28 mouse cellular contexts compared by ENCODE assay signal in genomic region chr15:20684200-20684599, GRCm38 (mm10). TPM values are rescaled to one million over a fixed set of nuclear protein-coding genes. Genes with fewer than 3 reads are reported as not detected.
DNase-seq lines count a peak whose midpoint lies in the region; ATAC-seq lines count a peak whose summit lies in the region.
"Had no signal": no experiment of that assay in that cellular context is flagged by ENCODE, and none has a peak within 500 bp of the region (broad histone marks: within the 10 kb centered on the region; RNA-seq: fewer than 3 reads in every experiment).

No protein-coding gene starts in this region.

- no peak overlapping the region for H3K9ac ChIP-seq in midbrain, embryonic 11.5 days (ENCODE audit: low read length)
- H3K9ac ChIP-seq in midbrain, embryonic 13.5 days (replicated peaks) = no peak overlapping the region
- H3K9ac ChIP-seq: embryonic facial prominence, embryonic 13.5 days; embryonic facial prominence, embryonic 15.5 days; forebrain, embryonic 12.5 days had no signal

- H3K36me3 ChIP-seq in midbrain, embryonic 11.5 days (ENCODE audit: control insufficient read depth, insufficient read depth, low read length) = no peaks in the 10 kb centered on the region
- no peaks in the 10 kb centered on the region for H3K36me3 ChIP-seq in midbrain, embryonic 13.5 days
- no peaks in the 10 kb centered on the region for H3K36me3 ChIP-seq in embryonic facial prominence, embryonic 10.5 days (replicated peaks)
- H3K36me3 ChIP-seq: embryonic facial prominence, embryonic 13.5 days; embryonic facial prominence, embryonic 15.5 days; forebrain, embryonic 10.5 days; forebrain, embryonic 12.5 days; G1E had no signal

- H3K4me2 ChIP-seq in midbrain, embryonic 11.5 days = no peak overlapping the region
- H3K4me2 ChIP-seq in midbrain, embryonic 13.5 days (replicated peaks) = no peak overlapping the region
- H3K4me2 ChIP-seq: embryonic facial prominence, embryonic 13.5 days; embryonic facial prominence, embryonic 15.5 days; forebrain, embryonic 12.5 days had no signal

- no peaks in the 10 kb centered on the region for H3K27me3 ChIP-seq in midbrain, embryonic 11.5 days (ENCODE audit: control insufficient read depth, insufficient read depth, low read length)
- no peaks in the 10 kb centered on the region for H3K27me3 ChIP-seq in midbrain, embryonic 13.5 days
- H3K27me3 ChIP-seq in embryonic facial prominence, embryonic 10.5 days (replicated peaks; ENCODE audit: low read depth, poor library complexity, severe bottlenecking) = no peaks in the 10 kb centered on the region
- H3K27me3 ChIP-seq: CH12.LX; embryonic facial prominence, embryonic 13.5 days; embryonic facial prominence, embryonic 15.5 days; forebrain, embryonic 12.5 days; Patski had no signal

- intact Hi-C loops in heart, postnatal 25 days (cut with DNase I) = no loop called here

- H3K9me3 ChIP-seq in midbrain, embryonic 11.5 days (ENCODE audit: control insufficient read depth, low read length) = no peaks in the 10 kb centered on the region
- no peaks in the 10 kb centered on the region for H3K9me3 ChIP-seq in midbrain, embryonic 13.5 days
- H3K9me3 ChIP-seq in embryonic facial prominence, embryonic 10.5 days = no peaks in the 10 kb centered on the region
- H3K9me3 ChIP-seq: embryonic facial prominence, embryonic 13.5 days; embryonic facial prominence, embryonic 15.5 days; forebrain, embryonic 10.5 days; forebrain, embryonic 12.5 days; G1E had no signal

- DNase-seq in heart, adult 11 months = peak; percentile 23
- no peak for DNase-seq in heart, postnatal 25 days (ENCODE audit: low spot score)
- DNase-seq in midbrain, embryonic 11.5 days (ENCODE audit: low spot score, missing footprints) = no peak
- peak; percentile 9 for DNase-seq in embryonic facial prominence, embryonic 10.5 days (ENCODE audit: low spot score)
- DNase-seq: adrenal gland, adult 8-10 months; adrenal gland, postnatal 14 days; adrenal gland, postnatal 36 days; B cell, adult 2 months; cerebellum, adult 11-12 months; cerebellum, adult 2 months; cerebellum, adult 9-10 months; cerebellum, postnatal 10 days; cerebellum, postnatal 25 days had no signal

- WGBS in midbrain, embryonic 11.5 days = 71% methylated on average over 5 of the region's 5 CpGs
- WGBS in midbrain, embryonic 13.5 days = 63% methylated on average over 5 of the region's 5 CpGs
- WGBS in embryonic facial prominence, embryonic 10.5 days = 62% methylated on average over 5 of the region's 5 CpGs

- no peak overlapping the region for H3K4me3 ChIP-seq in midbrain, embryonic 11.5 days (ENCODE audit: low read depth, low read length)
- H3K4me3 ChIP-seq in midbrain, embryonic 13.5 days (replicated peaks) = no peak overlapping the region
- H3K4me3 ChIP-seq in embryonic facial prominence, embryonic 10.5 days = no peak overlapping the region
- H3K4me3 ChIP-seq: embryonic facial prominence, embryonic 13.5 days; embryonic facial prominence, embryonic 15.5 days; erythroblast, embryonic 14.5 days; forebrain, embryonic 10.5 days; forebrain, embryonic 12.5 days had no signal

- no peak overlapping the region for H3K27ac ChIP-seq in midbrain, embryonic 11.5 days (ENCODE audit: low read depth, low read length)
- H3K27ac ChIP-seq in midbrain, embryonic 13.5 days = no peak overlapping the region
- no peak overlapping the region for H3K27ac ChIP-seq in embryonic facial prominence, embryonic 10.5 days (replicated peaks)
- H3K27ac ChIP-seq: embryonic facial prominence, embryonic 13.5 days; embryonic facial prominence, embryonic 15.5 days; forebrain, embryonic 10.5 days; forebrain, embryonic 12.5 days had no signal

- no peaks in the 10 kb centered on the region for H3K4me1 ChIP-seq in midbrain, embryonic 11.5 days (ENCODE audit: control insufficient read depth, insufficient read depth, low read length)
- no peaks in the 10 kb centered on the region for H3K4me1 ChIP-seq in midbrain, embryonic 13.5 days (replicated peaks)
- H3K4me1 ChIP-seq in embryonic facial prominence, embryonic 10.5 days = 0 out of 2 replicates have a peak, but pooled peaks cover 3% of the 10 kb centered on the region
- H3K4me1 ChIP-seq: embryonic facial prominence, embryonic 13.5 days; embryonic facial prominence, embryonic 15.5 days; forebrain, embryonic 12.5 days had no signal

- ATAC-seq in midbrain, embryonic 11.5 days (ENCODE audit: low FRiP score) = peak; percentile 73
- no peak for ATAC-seq in midbrain, embryonic 13.5 days
- ATAC-seq: activated CD4-positive, CD25-positive, alpha-beta regulatory T cell, adult 4 months; CD4-positive, CD25-positive, alpha-beta regulatory T cell, adult 4 months; forebrain, embryonic 14.5 days; forebrain, embryonic 16.5 days; Patski had no signal

RNA-seq across cellular contexts. Expression of gene Acot10, which starts 17.6 kb away (rescaled TPM):
- total RNA-seq in heart, postnatal 25 days (2021) = not detected
- polyA plus RNA-seq in midbrain, embryonic 11.5 days (2014; fragmentation: Nextera tagmentation; extraction: Ambion mirVana) = not detected in 2 replicates
- 0.15 and 0.18 TPM in 2 replicates for polyA plus RNA-seq in midbrain, embryonic 13.5 days (2015; fragmentation: Nextera tagmentation; extraction: Ambion mirVana)
- not detected in 2 replicates for polyA plus RNA-seq in embryonic facial prominence, embryonic 10.5 days (2016; fragmentation: Nextera tagmentation; extraction: Ambion mirVana)
- total RNA-seq: adrenal gland, adult 18-20 months; adrenal gland, postnatal 14 days; adrenal gland, postnatal 36 days had no signal
- polyA plus RNA-seq: embryonic facial prominence, embryonic 11.5 days; erythroblast, embryonic 14.5 days; forebrain, embryonic 10.5 days; forebrain, embryonic 12.5 days; forebrain, embryonic 16.5 days; G1E had no signal

Comparison
In these comparisons a context has a peak if more than half of its experiments do, and no peak if none do; other contexts are left out.
1. DNase-seq: peak in heart, adult 11 months (single experiment) and embryonic facial prominence, embryonic 10.5 days (single experiment); none in heart, postnatal 25 days (single experiment) and midbrain, embryonic 11.5 days (single experiment).